Mouse (Mus musculus) forebrain, postnatal 0 days (tissue): Measurements from ENCODE around the gene Nos1. TPM values are rescaled to one million over a fixed set of nuclear protein-coding genes. Genes with fewer than 3 reads are reported as not detected.

Experiments
- ATAC-seq: fragments of 200-750 bp; cut with Nextera tagmentation; 2 replicates; pipeline ENCODE4 v1.8.0; 2017; ENCODE audit warnings: mild to moderate bottlenecking, moderate library complexity
- DNase-seq: peaks from one replicate; pipeline ENCODE4 v3.0.0-alpha.2; 2015
- H3K27ac ChIP-seq: fragments of 300-500 bp; sonication (generic); 2 replicates; pipeline ENCODE4 v1.5.1; 2014; ENCODE audit warnings: low read depth, mild to moderate bottlenecking, antibody characterized with exemption, low read length, moderate library complexity, mixed read lengths
- H3K27me3 ChIP-seq: fragments of 300-500 bp; sonication (generic); 2 replicates; pipeline ENCODE4 v1.6.1; 2014; ENCODE audit warnings: mild to moderate bottlenecking, low read length, mixed read lengths; ENCODE audit not compliant: insufficient read depth
- H3K36me3 ChIP-seq: fragments of 300-500 bp; sonication (generic); 2 replicates; pipeline ENCODE4 v1.6.1; 2014; ENCODE audit warnings: mild to moderate bottlenecking, moderate library complexity; ENCODE audit not compliant: insufficient read depth
- H3K4me1 ChIP-seq: fragments of 300-500 bp; sonication (generic); 2 replicates; pipeline ENCODE4 v1.6.1; 2014; ENCODE audit warnings: antibody characterized with exemption; ENCODE audit not compliant: insufficient read depth
- H3K4me2 ChIP-seq: fragments of 300-500 bp; sonication (generic); 2 replicates; pipeline ENCODE4 v1.6.1; 2014; ENCODE audit warnings: low read depth, mild to moderate bottlenecking, moderate library complexity
- H3K4me3 ChIP-seq: fragments of 300-500 bp; sonication (generic); 2 replicates; pipeline ENCODE4 v1.5.1; 2014; ENCODE audit warnings: low read depth, low read length, mixed read lengths
- H3K9ac ChIP-seq: fragments of 300-500 bp; sonication (generic); 2 replicates; pipeline ENCODE4 v1.6.1; 2014; ENCODE audit warnings: mild to moderate bottlenecking
- H3K9me3 ChIP-seq: fragments of 300-500 bp; sonication (generic); 2 replicates; pipeline ENCODE4 v1.6.1; 2016; ENCODE audit warnings: low read length
- CTCF ChIP-seq: sonication (generic); IDR thresholded peaks from 2 replicates; pipeline ENCODE4 v1.5.1; 2016; ENCODE audit warnings: antibody characterized with exemption, control low read depth, low read depth
- WGBS: fragments of 180-500 bp; shearing (Covaris S2); extraction: QIAGEN DNeasy Blood & Tissue Kit; methylation state at CpG from one replicate; pipeline ENCODE4 v1.1.7; 2014; 5-methylcytosine and 5-hydroxymethylcytosine counted together
- polyA plus RNA-seq: library from polyadenylated mRNA; unstranded; fragments of >200 nt; fragmentation: Nextera tagmentation; extraction: Ambion mirVana; gene quantifications from 2 replicates; pipeline ENCODE4 v1.2.1, GENCODE M21; 2015
- total RNA-seq: library from RNA; depleted of rRNA; stranded (reverse); fragments of >200 nt; gene quantifications from 2 replicates; pipeline ENCODE4 v1.2.3, GENCODE M21; 2014

Nos1 gene
- total and polyA plus RNA-seq, 2 experiments from 2014 or later: 4.1 to 16.9 TPM

- no peak for TF ChIP-seq CTCF
- 82% methylated on average over 4 of the region's 4 CpGs for WGBS
These were observed 128.7 kb downstream of the Nos1 start for GRCm38 (mm10) chr5:117909524-117909923.

GRCm38 (mm10) chr5:117916349-117916748 is 135.5 kb downstream of the Nos1 start:
- Histone ChIP-seq H3K9ac (no peak overlapping the region), H3K4me3 (no peak overlapping the region), H3K27me3 (no peaks in the 10 kb centered on the region), H3K4me1 (no peaks in the 10 kb centered on the region), H3K4me2 (no peak overlapping the region), H3K27ac (no peak overlapping the region), H3K36me3 (no peaks in the 10 kb centered on the region), H3K9me3 (no peaks in the 10 kb centered on the region)
- no peak for TF ChIP-seq CTCF
- DNase-seq: no peak
- ATAC-seq: no peak
- WGBS: 64% methylated on average over 5 of the region's 5 CpGs

More at GRCm38 (mm10) chr5:117909524-117909923, 128.7 kb downstream of the Nos1 start:
- Histone ChIP-seq H3K4me3 (no peak overlapping the region), H3K4me2 (no peak overlapping the region), H3K4me1 (no peaks in the 10 kb centered on the region), H3K9ac (no peak overlapping the region), H3K27me3 (no peaks in the 10 kb centered on the region), H3K36me3 (no peaks in the 10 kb centered on the region), H3K27ac (no peak overlapping the region), H3K9me3 (no peaks in the 10 kb centered on the region)
- DNase-seq (no peak), ATAC-seq (no peak)

- Histone ChIP-seq H3K4me2 (no peak overlapping the region), H3K4me3 (no peak overlapping the region), H3K27ac (no peak overlapping the region), H3K36me3 (no peaks in the 10 kb centered on the region), H3K9ac (no peak overlapping the region), H3K27me3 (no peaks in the 10 kb centered on the region), H3K4me1 (no peaks in the 10 kb centered on the region), H3K9me3 (no peaks in the 10 kb centered on the region)
- ATAC-seq: no peak
- peak; percentile 41 for TF ChIP-seq CTCF
- 54% methylated on average over 3 of the region's 3 CpGs for WGBS
- no peak for DNase-seq
These were observed 136.1 kb downstream of the Nos1 start for GRCm38 (mm10) chr5:117916906-117917305.

- no peak overlapping the region for H3K27ac ChIP-seq
- no peak overlapping the region for H3K4me3 ChIP-seq
- no peaks in the 10 kb centered on the region for H3K4me1 ChIP-seq
- H3K4me2 ChIP-seq: no peak overlapping the region
- DNase-seq (no peak), ATAC-seq (no peak)
- H3K36me3 ChIP-seq: no peaks in the 10 kb centered on the region
- no peak for TF ChIP-seq CTCF
- WGBS: 91% methylated on average over 12 of the region's 12 CpGs
- no peaks in the 10 kb centered on the region for H3K27me3 ChIP-seq
- H3K9me3 ChIP-seq: no peaks in the 10 kb centered on the region
- H3K9ac ChIP-seq: no peak overlapping the region
These were observed 141.1 kb downstream of the Nos1 start for GRCm38 (mm10) chr5:117921786-117922528.

GRCm38 (mm10) chr5:117923688-117924087 is 142.9 kb downstream of the Nos1 start:
- no peaks in the 10 kb centered on the region for H3K4me1 ChIP-seq
- H3K9ac ChIP-seq: no peak overlapping the region
- ATAC-seq (no peak), DNase-seq (no peak)
- 36% methylated on average over 6 of the region's 6 CpGs for WGBS
- H3K27me3 ChIP-seq: no peaks in the 10 kb centered on the region
- H3K4me2 ChIP-seq: no peak overlapping the region
- H3K36me3 ChIP-seq: no peaks in the 10 kb centered on the region
- no peak for TF ChIP-seq CTCF
- H3K4me3 ChIP-seq: no peak overlapping the region
- no peak overlapping the region for H3K27ac ChIP-seq
- H3K9me3 ChIP-seq: no peaks in the 10 kb centered on the region

GRCm38 (mm10) chr5:117928553-117928952 is 147.7 kb downstream of the Nos1 start:
- Histone ChIP-seq H3K4me2 (no peak overlapping the region), H3K27me3 (no peaks in the 10 kb centered on the region), H3K4me1 (no peaks in the 10 kb centered on the region), H3K9me3 (no peaks in the 10 kb centered on the region), H3K9ac (no peak overlapping the region), H3K36me3 (no peaks in the 10 kb centered on the region), H3K27ac (no peak overlapping the region), H3K4me3 (no peak overlapping the region)
- ATAC-seq: no peak
- TF ChIP-seq CTCF: peak; percentile 19; the same call in 1 of the 2 replicates
- no peak for DNase-seq
- 90% methylated on average over 2 of the region's 2 CpGs for WGBS

GRCm38 (mm10) chr5:117932222-117932621 is 151.4 kb downstream of the Nos1 start:
- no peak for TF ChIP-seq CTCF
- 45% methylated on average over 2 of the region's 2 CpGs for WGBS
- no peaks in the 10 kb centered on the region for H3K9me3 ChIP-seq
- H3K4me1 ChIP-seq: no peaks in the 10 kb centered on the region
- no peaks in the 10 kb centered on the region for H3K27me3 ChIP-seq
- H3K9ac ChIP-seq: no peak overlapping the region
- no peak overlapping the region for H3K4me2 ChIP-seq
- no peak overlapping the region for H3K27ac ChIP-seq
- no peak overlapping the region for H3K4me3 ChIP-seq
- no peaks in the 10 kb centered on the region for H3K36me3 ChIP-seq
- peak; percentile 37 for DNase-seq
- ATAC-seq: peak; percentile 59; the same call in 1 of the 2 replicates
